Mouse (Mus musculus): ENCODE results near the gene Ndufb3. TPM values are rescaled to one million over a fixed set of nuclear protein-coding genes. Genes with fewer than 3 reads are reported as not detected.
"Not testable (repeated sequence)": the region's sequence is repeated elsewhere in the genome, so short reads cannot be mapped to it uniquely, and the experiment has no call there.

Ndufb3 gene
- polyA plus RNA-seq, 1 experiment from 2014 or later = 93.0 TPM

GRCm38 (mm10) chr1:58585373-58586170 lies 612 bp upstream of the Ndufb3 start:
- H3K4me2 ChIP-seq = peak overlapping the region; percentile 84
- H3K36me3 ChIP-seq (replicated peaks) = no peaks in the 10 kb centered on the region
- peak; percentile 49 for ATAC-seq (ENCODE audit: insufficient read depth)
- no peaks in the 10 kb centered on the region for H3K27me3 ChIP-seq
- H3K9ac ChIP-seq = peak overlapping the region; percentile 89
- no peaks in the 10 kb centered on the region for H3K9me3 ChIP-seq (replicated peaks)
- WGBS (ENCODE audit: insufficient replicate concordance) = 3% methylated on average over 35 of the region's 36 CpGs
- H3K27ac ChIP-seq (replicated peaks) = peak overlapping the region; percentile 74
- H3K4me1 ChIP-seq (replicated peaks) = peaks cover 19% of the 10 kb centered on the region
- peak overlapping the region; percentile 91 for H3K4me3 ChIP-seq (replicated peaks)

GRCm38 (mm10) chr1:58587491-58587890 lies 1.3 kb downstream of the Ndufb3 start:
- 57% methylated on average over 1 of the region's 1 CpGs for WGBS (ENCODE audit: insufficient replicate concordance)
- H3K9ac ChIP-seq = peak overlapping the region; percentile 89; the same call in 1 of the 2 replicates
- ATAC-seq (ENCODE audit: insufficient read depth) = no peak
- H3K4me3 ChIP-seq (replicated peaks) = peak overlapping the region; percentile 91
- peak overlapping the region; percentile 84 for H3K4me2 ChIP-seq
- H3K27me3 ChIP-seq = no peaks in the 10 kb centered on the region
- no peaks in the 10 kb centered on the region for H3K9me3 ChIP-seq (replicated peaks)
- no peak overlapping the region for H3K27ac ChIP-seq (replicated peaks)
- H3K4me1 ChIP-seq (replicated peaks) = peaks cover 19% of the 10 kb centered on the region
- H3K36me3 ChIP-seq (replicated peaks) = no peaks in the 10 kb centered on the region

- H3K27me3 ChIP-seq = no peaks in the 10 kb centered on the region
- no peak overlapping the region for H3K27ac ChIP-seq (replicated peaks)
- no peak overlapping the region for H3K4me2 ChIP-seq
- H3K9ac ChIP-seq = no peak overlapping the region
- ATAC-seq (ENCODE audit: insufficient read depth) = no peak
- 60% methylated on average over 4 of the region's 4 CpGs for WGBS (ENCODE audit: insufficient replicate concordance)
- no peaks in the 10 kb centered on the region for H3K4me1 ChIP-seq (replicated peaks)
- H3K9me3 ChIP-seq (replicated peaks) = no peaks in the 10 kb centered on the region
- H3K36me3 ChIP-seq (replicated peaks) = no peaks in the 10 kb centered on the region
- H3K4me3 ChIP-seq (replicated peaks) = no peak overlapping the region
These were observed 16.5 kb downstream of the Ndufb3 start for GRCm38 (mm10) chr1:58602681-58603080.

GRCm38 (mm10) chr1:58603738-58604137 lies 17.6 kb downstream of the Ndufb3 start:
- no peaks in the 10 kb centered on the region for H3K9me3 ChIP-seq (replicated peaks)
- no peak for ATAC-seq (ENCODE audit: insufficient read depth)
- H3K4me1 ChIP-seq (replicated peaks) = no peaks in the 10 kb centered on the region
- no peak overlapping the region for H3K4me2 ChIP-seq
- H3K27me3 ChIP-seq = no peaks in the 10 kb centered on the region
- H3K36me3 ChIP-seq (replicated peaks) = no peaks in the 10 kb centered on the region
- H3K27ac ChIP-seq (replicated peaks) = no peak overlapping the region
- H3K9ac ChIP-seq = no peak overlapping the region
- H3K4me3 ChIP-seq (replicated peaks) = no peak overlapping the region
- WGBS (ENCODE audit: insufficient replicate concordance) = 21% methylated on average over 4 of the region's 4 CpGs

- H3K9me3 ChIP-seq (replicated peaks); H3K4me1 ChIP-seq (replicated peaks); H3K9ac ChIP-seq; H3K27me3 ChIP-seq; ATAC-seq (ENCODE audit: insufficient read depth); H3K27ac ChIP-seq (replicated peaks); H3K36me3 ChIP-seq (replicated peaks); H3K4me2 ChIP-seq; H3K4me3 ChIP-seq (replicated peaks): not testable (repeated sequence)
- WGBS (ENCODE audit: insufficient replicate concordance) = 71% methylated on average over 5 of the region's 5 CpGs
These were observed 23.4 kb downstream of the Ndufb3 start for GRCm38 (mm10) chr1:58609591-58609990.

GRCm38 (mm10) chr1:58610166-58610565 lies 24.0 kb downstream of the Ndufb3 start:
- H3K9me3 ChIP-seq (replicated peaks) = no peaks in the 10 kb centered on the region
- H3K4me3 ChIP-seq (replicated peaks) = no peak overlapping the region
- no peak overlapping the region for H3K9ac ChIP-seq
- no peaks in the 10 kb centered on the region for H3K4me1 ChIP-seq (replicated peaks)
- H3K4me2 ChIP-seq = no peak overlapping the region
- H3K27ac ChIP-seq (replicated peaks) = no peak overlapping the region
- 58% methylated on average over 1 of the region's 1 CpGs for WGBS (ENCODE audit: insufficient replicate concordance)
- ATAC-seq (ENCODE audit: insufficient read depth) = no peak
- no peaks in the 10 kb centered on the region for H3K36me3 ChIP-seq (replicated peaks)
- H3K27me3 ChIP-seq = no peaks in the 10 kb centered on the region

GRCm38 (mm10) chr1:58610611-58611010 lies 24.4 kb downstream of the Ndufb3 start:
- 28% methylated on average over 1 of the region's 1 CpGs for WGBS (ENCODE audit: insufficient replicate concordance)
- ATAC-seq (ENCODE audit: insufficient read depth) = no peak
- Histone ChIP-seq H3K4me1 (replicated peaks) (no peaks in the 10 kb centered on the region), H3K4me2 (no peak overlapping the region), H3K36me3 (replicated peaks) (no peaks in the 10 kb centered on the region), H3K4me3 (replicated peaks) (no peak overlapping the region), H3K9me3 (replicated peaks) (no peaks in the 10 kb centered on the region), H3K27ac (replicated peaks) (no peak overlapping the region), H3K9ac (no peak overlapping the region), H3K27me3 (no peaks in the 10 kb centered on the region)

- 53% methylated on average over 6 of the region's 6 CpGs for WGBS (ENCODE audit: insufficient replicate concordance)
- H3K36me3 ChIP-seq (replicated peaks) = no peaks in the 10 kb centered on the region
- no peak overlapping the region for H3K4me3 ChIP-seq (replicated peaks)
- no peaks in the 10 kb centered on the region for H3K27me3 ChIP-seq
- H3K9me3 ChIP-seq (replicated peaks) = no peaks in the 10 kb centered on the region
- H3K4me1 ChIP-seq (replicated peaks) = no peaks in the 10 kb centered on the region
- no peak overlapping the region for H3K27ac ChIP-seq (replicated peaks)
- no peak overlapping the region for H3K9ac ChIP-seq
- no peak for ATAC-seq (ENCODE audit: insufficient read depth)
- no peak overlapping the region for H3K4me2 ChIP-seq
These were observed 27.6 kb downstream of the Ndufb3 start for GRCm38 (mm10) chr1:58613786-58614185.

- Histone ChIP-seq H3K9ac (no peak overlapping the region), H3K27me3 (no peaks in the 10 kb centered on the region), H3K4me2 (no peak overlapping the region), H3K9me3 (replicated peaks) (no peaks in the 10 kb centered on the region), H3K4me3 (replicated peaks) (no peak overlapping the region), H3K27ac (replicated peaks) (no peak overlapping the region), H3K36me3 (replicated peaks) (no peaks in the 10 kb centered on the region), H3K4me1 (replicated peaks) (no peaks in the 10 kb centered on the region)
- no peak for ATAC-seq (ENCODE audit: insufficient read depth)
- 51% methylated on average over 3 of the region's 3 CpGs for WGBS (ENCODE audit: insufficient replicate concordance)
These were observed 28.2 kb downstream of the Ndufb3 start for GRCm38 (mm10) chr1:58614424-58614823.

GRCm38 (mm10) chr1:58615146-58615545 lies 29.0 kb downstream of the Ndufb3 start:
- H3K4me1 ChIP-seq (replicated peaks) = no peaks in the 10 kb centered on the region
- H3K4me3 ChIP-seq (replicated peaks) = no peak overlapping the region
- H3K27me3 ChIP-seq = no peaks in the 10 kb centered on the region
- no peak overlapping the region for H3K9ac ChIP-seq
- H3K27ac ChIP-seq (replicated peaks) = no peak overlapping the region
- no peaks in the 10 kb centered on the region for H3K36me3 ChIP-seq (replicated peaks)
- H3K9me3 ChIP-seq (replicated peaks) = no peaks in the 10 kb centered on the region
- WGBS (ENCODE audit: insufficient replicate concordance) = 63% methylated on average over 4 of the region's 4 CpGs
- no peak overlapping the region for H3K4me2 ChIP-seq
- ATAC-seq (ENCODE audit: insufficient read depth) = no peak

GRCm38 (mm10) chr1:58616176-58616575 lies 30.0 kb downstream of the Ndufb3 start:
- no peaks in the 10 kb centered on the region for H3K27me3 ChIP-seq
- H3K9ac ChIP-seq = no peak overlapping the region
- H3K4me1 ChIP-seq (replicated peaks) = no peaks in the 10 kb centered on the region
- 44% methylated on average over 3 of the region's 3 CpGs for WGBS (ENCODE audit: insufficient replicate concordance)
- no peak overlapping the region for H3K4me2 ChIP-seq
- no peak overlapping the region for H3K4me3 ChIP-seq (replicated peaks)
- H3K36me3 ChIP-seq (replicated peaks) = no peaks in the 10 kb centered on the region
- no peak for ATAC-seq (ENCODE audit: insufficient read depth)
- H3K9me3 ChIP-seq (replicated peaks) = no peaks in the 10 kb centered on the region
- H3K27ac ChIP-seq (replicated peaks) = no peak overlapping the region

GRCm38 (mm10) chr1:58617076-58617475 lies 30.9 kb downstream of the Ndufb3 start:
- H3K9me3 ChIP-seq (replicated peaks) = no peaks in the 10 kb centered on the region
- no peak overlapping the region for H3K27ac ChIP-seq (replicated peaks)
- H3K9ac ChIP-seq = no peak overlapping the region
- no peaks in the 10 kb centered on the region for H3K4me1 ChIP-seq (replicated peaks)
- H3K27me3 ChIP-seq = no peaks in the 10 kb centered on the region
- no peak for ATAC-seq (ENCODE audit: insufficient read depth)
- WGBS (ENCODE audit: insufficient replicate concordance) = 60% methylated on average over 5 of the region's 5 CpGs
- no peaks in the 10 kb centered on the region for H3K36me3 ChIP-seq (replicated peaks)
- no peak overlapping the region for H3K4me2 ChIP-seq
- no peak overlapping the region for H3K4me3 ChIP-seq (replicated peaks)
